Mouse (Mus musculus) cortical plate, adult 2 months (tissue): ENCODE data around the gene Sun1.

ENCODE experiments used
- CTCF ChIP-seq: fragments of 200-500 bp; IDR thresholded peaks from 2 replicates; pipeline ENCODE4 v1.5.1; 2011; ENCODE audit warnings: mild to moderate bottlenecking, control low read depth, low read length; ENCODE audit not compliant: insufficient read depth; ENCODE audit errors: extremely low read depth
- POLR2A ChIP-seq: fragments of 200-500 bp; IDR thresholded peaks from 2 replicates; pipeline ENCODE4 v1.6.1; 2011; ENCODE audit warnings: mild to moderate bottlenecking, low read length, control low read depth; ENCODE audit not compliant: insufficient read depth; ENCODE audit errors: extremely low read depth

GRCm38 (mm10) chr5:139223331-139223730 lies 22.9 kb downstream of the Sun1 start:
- TF ChIP-seq CTCF (no peak), POLR2A (no peak)
